In the genomic region with DNA sequence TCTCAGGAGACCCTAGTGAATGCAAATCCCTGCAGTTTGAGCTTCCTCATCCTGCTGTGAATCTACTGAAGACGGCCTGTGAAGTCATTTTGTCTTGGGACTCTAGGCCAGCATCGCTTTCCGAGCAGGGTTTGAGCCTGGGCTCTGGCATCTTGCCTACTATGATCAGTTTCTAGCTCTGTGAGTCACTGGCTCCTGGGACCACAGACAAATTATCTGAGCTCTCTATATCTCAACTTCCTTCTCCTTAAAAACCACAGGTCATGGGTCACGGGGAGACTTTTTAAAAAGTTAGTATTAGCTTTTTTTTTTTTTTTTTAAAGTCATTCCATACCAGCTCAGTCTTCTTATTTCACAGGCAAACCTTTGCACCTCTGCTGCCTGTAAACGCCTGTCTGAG, we compare ENCODE assay signal across 14 mouse cellular contexts. TPM values are rescaled to one million over a fixed set of nuclear protein-coding genes. Genes with fewer than 3 reads are reported as not detected.
DNase-seq lines count a peak whose midpoint lies in the region; ATAC-seq and TF ChIP-seq lines count a peak whose summit lies in the region.
"Had no signal": no experiment of that assay in that cellular context is flagged by ENCODE, and none has a peak within 500 bp of the region (broad histone marks: within the 10 kb centered on the region; RNA-seq: fewer than 3 reads in every experiment).

No protein-coding gene starts in this region.

- H3K4me1 ChIP-seq in heart, embryonic 12.5 days (replicated peaks) = peaks cover 31% of the 10 kb centered on the region
- peaks cover 5 to 25% of the 10 kb centered on the region in 2 experiments; a peak in 3 of 4 replicates for H3K4me1 ChIP-seq in CH12.LX (ENCODE audit: control insufficient read depth in 1 of 2, insufficient read depth in 2 of 2)
- H3K4me1 ChIP-seq: liver, embryonic 13.5 days; neural tube, embryonic 12.5 days had no signal

- TF ChIP-seq POLR2A in CH12.LX (IDR thresholded peaks at IDR 0.05; ENCODE audit: low read depth, low read length) = no peak
- TF ChIP-seq POLR2A in myocyte (IDR thresholded peaks at IDR 0.05; ENCODE audit: insufficient read length, low read depth) = no peak

- H3K36me3 ChIP-seq in heart, embryonic 12.5 days = no peaks in the 10 kb centered on the region
- H3K36me3 ChIP-seq in CH12.LX (replicated peaks in 1 of 2; ENCODE audit: control insufficient read depth in 1 of 2, insufficient read depth in 1 of 2, low read length in 1 of 2) = no peaks in the 10 kb centered on the region
- H3K36me3 ChIP-seq in myocyte (ENCODE audit: control insufficient read depth, insufficient read depth) = no peaks in the 10 kb centered on the region
- H3K36me3 ChIP-seq: embryonic facial prominence, embryonic 12.5 days; forebrain, embryonic 10.5 days; hindbrain, embryonic 10.5 days; liver, embryonic 13.5 days; neural tube, embryonic 12.5 days had no signal

- 62% methylated on average over 5 of the region's 5 CpGs for WGBS in heart, embryonic 12.5 days

- no peak for TF ChIP-seq EP300 in CH12.LX (IDR thresholded peaks at IDR 0.05; ENCODE audit: low read length)

- H3K79me2 ChIP-seq in CH12.LX (replicated peaks; ENCODE audit: control insufficient read depth, extremely low read depth, insufficient read depth, poor library complexity, severe bottlenecking) = no peaks in the 10 kb centered on the region
- no peaks in the 10 kb centered on the region for H3K79me2 ChIP-seq in myocyte (ENCODE audit: control insufficient read depth, insufficient read depth)

- no peak for TF ChIP-seq RAD21 in CH12.LX (IDR thresholded peaks at IDR 0.05; ENCODE audit: low read depth, low read length)

- H3K4me2 ChIP-seq in heart, embryonic 12.5 days = no peak overlapping the region
- H3K4me2 ChIP-seq in CH12.LX (ENCODE audit: insufficient read depth, low read depth, poor library complexity, severe bottlenecking) (no peak overlapping the region), myocyte (ENCODE audit: low read depth) (peak overlapping the region; percentile 81)
- H3K4me2 ChIP-seq: embryonic facial prominence, embryonic 12.5 days; liver, embryonic 13.5 days; neural tube, embryonic 12.5 days had no signal

- H3K9ac ChIP-seq in heart, embryonic 12.5 days = no peak overlapping the region
- H3K9ac ChIP-seq in CH12.LX (ENCODE audit: insufficient read depth, low read depth) = no peak overlapping the region
- H3K9ac ChIP-seq: embryonic facial prominence, embryonic 12.5 days; liver, embryonic 13.5 days; neural tube, embryonic 12.5 days had no signal

- in situ Hi-C loops in CH12.LX (cut with MboI; ENCODE audit: low pct_ligation_motif_present, low pct_unique_long_range_greater_than_20kb, low sequenced_read_pairs) = no loop called here

- TF ChIP-seq CTCF in CH12.LX (conservative IDR thresholded peaks at IDR 0.05 in 1 of 2, IDR thresholded peaks at IDR 0.05 in 1 of 2; ENCODE audit: low read depth in 2 of 2, low read length in 2 of 2) = no peak

- no peaks in the 10 kb centered on the region for H3K27me3 ChIP-seq in heart, embryonic 12.5 days (replicated peaks)
- H3K27me3 ChIP-seq in CH12.LX (replicated peaks) (no peaks in the 10 kb centered on the region), myocyte (ENCODE audit: control insufficient read depth, insufficient read depth, insufficient read length) (no peaks in the 10 kb centered on the region)
- H3K27me3 ChIP-seq: embryonic facial prominence, embryonic 12.5 days; neural tube, embryonic 12.5 days had no signal

- no peak overlapping the region for H3K27ac ChIP-seq in heart, embryonic 12.5 days (ENCODE audit: poor library complexity, severe bottlenecking)
- no peak overlapping the region for H3K27ac ChIP-seq in CH12.LX (ENCODE audit: insufficient read depth, low read depth)
- H3K27ac ChIP-seq: embryonic facial prominence, embryonic 12.5 days; forebrain, embryonic 10.5 days; hindbrain, embryonic 10.5 days; liver, embryonic 13.5 days; neural tube, embryonic 12.5 days had no signal

- no peak overlapping the region for H3K4me3 ChIP-seq in heart, embryonic 12.5 days
- H3K4me3 ChIP-seq in CH12.LX (replicated peaks in 1 of 3; ENCODE audit: low read depth in 2 of 3, low read length in 2 of 3, poor library complexity in 1 of 3) (no peak overlapping the region), myocyte (no peak overlapping the region)
- H3K4me3 ChIP-seq: embryonic facial prominence, embryonic 12.5 days; forebrain, embryonic 10.5 days; hindbrain, embryonic 10.5 days; liver, embryonic 13.5 days; neural tube, embryonic 12.5 days had no signal

- dilution Hi-C loops in CH12.LX (cut with MboI; ENCODE audit: extremely low pct_ligation_motif_present, extremely low pct_unique_long_range_greater_than_20kb, low sequenced_read_pairs) = no loop called here

- peak; percentile 13 for DNase-seq in heart, adult 8-10 months (ENCODE audit: low spot score)
- DNase-seq in CH12.LX (ENCODE audit: extremely low read depth) = peak; percentile 14
- peak; percentile 89 for DNase-seq in NIH3T3 (ENCODE audit: low read depth)
- no peak for DNase-seq in urinary bladder, adult 2 months (ENCODE audit: low spot score)
- DNase-seq in yolk sac, embryonic 10.5 days (ENCODE audit: low spot score) = no peak
- DNase-seq: liver, embryonic 13.5 days had no signal

- no peak for ATAC-seq in heart, embryonic 12.5 days (ENCODE audit: insufficient number of reproducible peaks, low FRiP score)
- ATAC-seq: lung, postnatal 0 days had no signal

- no peak overlapping the region for H3ac ChIP-seq in myocyte (ENCODE audit: control insufficient read depth, insufficient read length)

- 0 out of 2 replicates have a peak, but pooled peaks cover 3% of the 10 kb centered on the region for H3K9me3 ChIP-seq in heart, embryonic 12.5 days (replicated peaks)
- H3K9me3 ChIP-seq in CH12.LX (replicated peaks; ENCODE audit: low read length) = no peaks in the 10 kb centered on the region
- H3K9me3 ChIP-seq: embryonic facial prominence, embryonic 12.5 days; forebrain, embryonic 10.5 days; hindbrain, embryonic 10.5 days; liver, embryonic 13.5 days; neural tube, embryonic 12.5 days had no signal

TF ChIP-seq in CH12.LX, 34 proteins besides CTCF, POLR2A, EP300 and RAD21:
- TF ChIP-seq ZNF384 (IDR thresholded peaks at IDR 0.05; ENCODE audit: low read depth, low read length) (peak; percentile 33; the same call in 1 of the 2 replicates), CHD2 (IDR thresholded peaks at IDR 0.05; ENCODE audit: low read length) (no peak)

TF ChIP-seq in myocyte, 11 proteins besides CTCF, POLR2A, EP300 and RAD21:
- TF ChIP-seq TCF3 (IDR thresholded peaks at IDR 0.05; ENCODE audit: insufficient read length, low read depth) (no peak), POLR2AphosphoS2 (IDR thresholded peaks at IDR 0.05; ENCODE audit: insufficient read length, low read depth) (no peak), USF1 (IDR thresholded peaks at IDR 0.05; ENCODE audit: low read depth) (peak; percentile 60), MAX (IDR thresholded peaks at IDR 0.05; ENCODE audit: low read depth) (no peak), REST (IDR thresholded peaks at IDR 0.05; ENCODE audit: insufficient read depth, insufficient read length) (no peak), MYOG (IDR thresholded peaks at IDR 0.05; ENCODE audit: control insufficient read depth in 1 of 3, insufficient read depth in 1 of 3, insufficient read length in 2 of 3, low read depth in 2 of 3) (no peak), TCF12 (IDR thresholded peaks at IDR 0.05; ENCODE audit: insufficient read depth, poor library complexity, severe bottlenecking) (no peak)

RNA-seq across cellular contexts. Expression of gene Scd4, which starts 1.0 kb away (rescaled TPM):
- 1 to 10 TPM; 2.6 to 5.1 (median 3.1) TPM for total RNA-seq in heart, adult 8-10 months (2022)
- polyA plus RNA-seq in heart, embryonic 12.5 days (2016; fragmentation: Nextera tagmentation; extraction: Ambion mirVana) = 0.29 and 0.42 TPM in 2 replicates
- total RNA-seq in CH12.LX (2012; rRNA removed) (0.08 TPM in 1 of 2 replicates, not detected in the other), CH12.LX (2014; rRNA removed) (0.18 TPM in 1 of 2 replicates, not detected in the other)
- polyA plus RNA-seq in CH12.LX (2012; ENCODE audit: insufficient read length, low read depth) (0.10 and 0.11 TPM in 2 replicates), myocyte (2012; fragmentation: generic; extraction: Trizol) (0.16 TPM)
- 0.87 and 1.0 TPM in 2 replicates for polyA plus RNA-seq in urinary bladder, adult 2 months (2012; rRNA removed)
- polyA plus RNA-seq: hindbrain, embryonic 10.5 days; limb, embryonic 11.5 days had no signal

RNA-seq across cellular contexts. Expression of gene Scd2, which starts 38.4 kb away (rescaled TPM):
- total RNA-seq in heart, adult 8-10 months (2022) = 10 to 100 TPM in 1 of 4 experiments, 1 to 10 TPM in 3; 7.5 to 10.2 (median 9.4) TPM
- 216 and 231 TPM in 2 replicates for polyA plus RNA-seq in heart, embryonic 12.5 days (2016; fragmentation: Nextera tagmentation; extraction: Ambion mirVana)
- total RNA-seq in CH12.LX (2012; rRNA removed) = 204 and 212 TPM in 2 replicates
- total RNA-seq in CH12.LX (2014; rRNA removed) = 123 and 205 TPM in 2 replicates
- 274 and 408 TPM in 2 replicates for polyA plus RNA-seq in CH12.LX (2012; ENCODE audit: insufficient read length, low read depth)
- 868 TPM for polyA plus RNA-seq in myocyte (2012; fragmentation: generic; extraction: Trizol)
- polyA plus RNA-seq in urinary bladder, adult 2 months (2012; rRNA removed) = 121 and 151 TPM in 2 replicates

Comparison
In these comparisons a context has a peak if more than half of its experiments do, and no peak if none do; other contexts are left out.
1. DNase-seq: peak in heart, adult 8-10 months (single experiment), CH12.LX (single experiment) and NIH3T3 (single experiment); none in urinary bladder, adult 2 months (single experiment) and yolk sac, embryonic 10.5 days (single experiment).